Mouse (Mus musculus): ENCODE measurements around the gene Dad1. TPM values are rescaled to one million over a fixed set of nuclear protein-coding genes. Genes with fewer than 3 reads are reported as not detected.

The Dad1 gene
- polyA plus RNA-seq (2012; rRNA removed): 460 and 527 TPM in 2 replicates

DNA sequence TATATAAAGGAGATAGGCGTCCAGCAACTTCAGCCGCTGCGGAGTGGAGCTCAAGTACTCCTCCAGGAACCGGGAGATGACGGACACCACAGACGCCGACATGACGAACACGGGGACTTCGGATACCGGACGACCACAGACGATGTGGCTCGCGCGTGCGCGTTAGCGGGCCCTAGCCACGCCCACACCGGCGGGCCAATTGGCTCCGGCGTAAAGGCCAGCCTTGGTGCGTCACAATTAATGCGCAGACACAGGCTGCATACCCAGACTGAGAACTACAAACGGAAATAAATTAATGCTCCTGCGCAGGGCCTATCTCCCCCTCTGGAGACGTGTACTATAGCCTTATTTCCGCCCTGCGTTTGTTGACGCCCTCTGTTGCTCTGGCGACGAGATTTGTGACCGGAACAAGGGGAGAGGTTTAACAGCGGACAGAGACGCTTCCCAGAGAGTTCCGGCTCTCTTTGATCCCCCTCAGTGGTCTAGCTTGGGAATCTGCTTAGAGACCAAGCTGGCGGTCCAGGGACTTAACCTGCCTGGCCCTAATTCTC lies at the start of gene Dad1, which contains the start of gene Abhd4:
Gene Dad1 (minus strand): TSS at position 364 of the 551 bp plus-strand sequence.
Gene Abhd4 (plus strand): TSS at position 448 of the 551 bp plus-strand sequence.

DNA sequence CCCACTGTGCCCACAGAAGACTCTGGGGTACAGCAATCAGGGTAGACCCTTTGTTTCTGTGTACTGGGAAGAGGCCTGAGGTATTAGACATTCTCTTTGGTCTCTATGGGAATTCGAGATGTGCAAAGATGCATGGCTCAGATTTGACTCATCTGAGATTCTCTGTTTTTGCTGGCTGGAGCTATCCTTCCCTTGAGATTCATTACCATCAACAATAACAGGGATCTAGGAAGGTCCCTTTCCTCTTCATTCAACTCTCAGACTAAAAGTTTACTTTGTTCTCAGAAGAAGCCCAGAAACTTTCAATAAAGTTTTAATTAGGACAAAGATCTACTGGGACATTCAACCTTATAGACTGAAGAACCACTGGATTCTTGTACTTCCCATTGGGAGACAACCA lies 30.9 kb upstream of the Dad1 start, which contains the start of gene Olfr49:
Gene Olfr49 (minus strand): TSS at position 101 of the 400 bp plus-strand sequence.

Other genes starting within 250 kb of the Dad1 start
- 19.3 and 25.8 TPM in 2 replicates for gene Abhd4, start 84 bp upstream of the Dad1 start, polyA plus RNA-seq (2012; rRNA removed)
- not detected in 2 replicates for gene Olfr49, start 30.8 kb upstream of the Dad1 start, polyA plus RNA-seq (2012; rRNA removed)
- 78.6 and 105 TPM in 2 replicates for gene Oxa1l, start 106.7 kb upstream of the Dad1 start, polyA plus RNA-seq (2012; rRNA removed)
- 5.9 and 6.4 TPM in 2 replicates for gene Slc7a7, start 163.7 kb upstream of the Dad1 start, polyA plus RNA-seq (2012; rRNA removed)
- gene Mrpl52, start 172.8 kb upstream of the Dad1 start, polyA plus RNA-seq (2012; rRNA removed): 762 and 984 TPM in 2 replicates
- gene Mmp14, start 177.5 kb upstream of the Dad1 start, polyA plus RNA-seq (2012; rRNA removed): 62.0 and 79.8 TPM in 2 replicates
- gene Lrp10, start 210.0 kb upstream of the Dad1 start, polyA plus RNA-seq (2012; rRNA removed): 117 and 169 TPM in 2 replicates
- 0.30 and 0.37 TPM in 2 replicates for gene Rem2, start 222.0 kb upstream of the Dad1 start, polyA plus RNA-seq (2012; rRNA removed)

Data from stomach, adult 2 months (tissue).